17 mouse cellular contexts compared by ENCODE assay signal in genomic region chr13:52996201-52996600, GRCm38 (mm10).
"Had no signal": no experiment of that assay in that cellular context is flagged by ENCODE, and none has a peak within 500 bp of the region (broad histone marks: within the 10 kb centered on the region; RNA-seq: fewer than 3 reads in every experiment).

No protein-coding gene starts in this region.

- DNase-seq: lung, adult 2 months; lung, postnatal 14 days; lung, postnatal 36 days; right cerebral cortex, postnatal 14 days; thymus, adult 2 months; thymus, postnatal 25 days; thymus, postnatal 4 days had no signal

- H3K27me3 ChIP-seq: lung, embryonic 15.5 days; megakaryocyte, embryonic 14.5 days; midbrain, embryonic 13.5 days; midbrain, embryonic 15.5 days; neural tube, embryonic 12.5 days; stomach, embryonic 15.5 days had no signal

- H3K4me3 ChIP-seq: lung, embryonic 15.5 days; megakaryocyte, embryonic 14.5 days; midbrain, embryonic 13.5 days; midbrain, embryonic 15.5 days; neural tube, embryonic 12.5 days; stomach, embryonic 15.5 days had no signal

- H3K36me3 ChIP-seq: lung, embryonic 15.5 days; midbrain, embryonic 13.5 days; midbrain, embryonic 15.5 days; neural tube, embryonic 12.5 days; stomach, embryonic 15.5 days had no signal

- H3K27ac ChIP-seq: lung, embryonic 15.5 days; macrophage; midbrain, embryonic 13.5 days; midbrain, embryonic 15.5 days; neural tube, embryonic 12.5 days; stomach, embryonic 15.5 days; stomach, postnatal 0 days had no signal

- H3K4me2 ChIP-seq: lung, embryonic 15.5 days; midbrain, embryonic 11.5 days; midbrain, embryonic 13.5 days; midbrain, embryonic 15.5 days; neural tube, embryonic 12.5 days; stomach, embryonic 15.5 days had no signal

- H3K9ac ChIP-seq: lung, embryonic 15.5 days; midbrain, embryonic 13.5 days; midbrain, embryonic 15.5 days; neural tube, embryonic 12.5 days; stomach, embryonic 15.5 days had no signal

- H3K9me3 ChIP-seq: lung, embryonic 15.5 days; midbrain, embryonic 13.5 days; midbrain, embryonic 15.5 days; neural tube, embryonic 12.5 days; stomach, embryonic 15.5 days had no signal

- H3K4me1 ChIP-seq: midbrain, embryonic 13.5 days; midbrain, embryonic 15.5 days; neural tube, embryonic 12.5 days had no signal

- ATAC-seq: lung, postnatal 0 days; midbrain, embryonic 13.5 days; midbrain, embryonic 15.5 days had no signal
